Mouse (Mus musculus) liver, postnatal 0 days (tissue): ENCODE measurements around the gene Sdccag8.

ENCODE experiments used
- CTCF ChIP-seq: sonication (generic); IDR thresholded peaks from 2 replicates; pipeline ENCODE4 v1.5.1; 2016; ENCODE audit warnings: antibody characterized with exemption, low read depth
- EP300 ChIP-seq: IDR thresholded peaks from 2 replicates; pipeline ENCODE4 v1.6.1; 2016; ENCODE audit warnings: antibody characterized with exemption, low read depth, mild to moderate bottlenecking

DNA sequence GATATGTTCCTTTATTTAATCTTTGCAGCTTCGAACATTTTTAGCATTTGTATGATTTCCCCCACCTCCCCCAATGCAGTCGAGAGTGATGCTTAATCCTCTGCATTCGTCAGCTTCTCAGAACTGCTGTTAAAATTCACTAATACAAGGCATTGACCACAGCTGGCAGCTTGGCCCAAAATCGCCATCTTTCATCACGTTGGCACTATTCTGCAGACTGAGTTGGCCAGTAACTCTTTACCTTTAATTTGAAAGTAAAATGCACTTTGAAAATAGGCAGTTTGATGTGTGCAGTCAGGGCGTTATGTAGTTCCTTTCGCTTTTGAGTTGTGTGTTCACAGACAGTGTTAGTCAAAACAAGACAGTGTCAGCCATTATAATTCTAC, 132.3 kb downstream of the Sdccag8 start:
- TF ChIP-seq CTCF = no peak
- TF ChIP-seq EP300 = no peak
